Mouse (Mus musculus) heart, adult 18-20 months (tissue): ENCODE measurements around the gene Lztfl1. TPM values are rescaled to one million over a fixed set of nuclear protein-coding genes. Genes with fewer than 3 reads are reported as not detected.
"Not testable (repeated sequence)": the region's sequence is repeated elsewhere in the genome, so short reads cannot be mapped to it uniquely, and the experiment has no call there.

Experiments used
- DNase-seq, 2 experiments: peaks; one replicate each; pipeline ENCODE4 v3.0.0; 2021 to 2022; ENCODE audit warnings: mixed read lengths in 1 of 2
- total RNA-seq, 2 experiments: library from RNA; stranded (reverse); gene quantifications; 2 replicates each; pipeline ENCODE4 v1.2.3; 2021

Gene Lztfl1
- total RNA-seq, 2 experiments from 2014 or later: 35.6 to 35.9 TPM

DNA sequence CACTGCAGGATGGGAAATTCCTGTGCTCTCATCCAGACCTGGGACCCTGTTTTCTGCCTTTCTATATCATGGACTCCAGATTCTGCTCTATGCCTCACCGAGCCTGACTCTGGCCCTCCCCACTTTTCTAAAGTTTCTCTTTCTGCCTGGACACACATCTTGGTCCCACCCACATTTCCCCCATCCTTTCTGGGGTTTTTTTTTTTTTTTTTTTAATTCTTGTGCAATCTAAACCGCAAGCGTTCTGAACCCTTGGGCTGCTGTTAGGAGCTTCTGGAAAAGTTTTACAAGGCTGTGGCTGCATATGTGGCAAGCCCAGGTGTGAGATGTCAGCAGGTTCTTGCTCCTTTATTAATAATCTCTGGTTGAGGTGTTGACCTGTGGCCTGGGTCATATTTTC, 33.8 kb downstream of the Lztfl1 start:
- DNase-seq: no peak

DNA sequence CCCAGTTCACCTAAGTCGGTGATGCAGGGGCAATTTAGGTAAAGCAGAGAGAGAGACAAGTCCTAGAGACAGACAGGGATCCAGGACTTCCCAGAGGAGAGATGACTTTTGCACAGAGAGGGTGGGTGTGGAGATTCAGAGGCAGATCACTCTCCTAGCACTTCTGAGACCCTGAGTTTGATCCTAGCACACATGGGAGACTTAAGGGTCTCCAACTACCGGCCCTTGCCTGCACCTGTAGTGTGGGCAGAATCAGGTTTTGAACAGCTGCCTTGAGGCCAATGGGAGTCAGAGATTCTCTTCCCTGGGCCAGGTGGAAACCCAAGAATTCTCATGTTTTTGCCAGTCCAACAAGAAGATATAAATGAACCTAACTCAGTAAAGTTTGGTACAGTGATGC, 38.3 kb downstream of the Lztfl1 start:
- DNase-seq: no peak

DNA sequence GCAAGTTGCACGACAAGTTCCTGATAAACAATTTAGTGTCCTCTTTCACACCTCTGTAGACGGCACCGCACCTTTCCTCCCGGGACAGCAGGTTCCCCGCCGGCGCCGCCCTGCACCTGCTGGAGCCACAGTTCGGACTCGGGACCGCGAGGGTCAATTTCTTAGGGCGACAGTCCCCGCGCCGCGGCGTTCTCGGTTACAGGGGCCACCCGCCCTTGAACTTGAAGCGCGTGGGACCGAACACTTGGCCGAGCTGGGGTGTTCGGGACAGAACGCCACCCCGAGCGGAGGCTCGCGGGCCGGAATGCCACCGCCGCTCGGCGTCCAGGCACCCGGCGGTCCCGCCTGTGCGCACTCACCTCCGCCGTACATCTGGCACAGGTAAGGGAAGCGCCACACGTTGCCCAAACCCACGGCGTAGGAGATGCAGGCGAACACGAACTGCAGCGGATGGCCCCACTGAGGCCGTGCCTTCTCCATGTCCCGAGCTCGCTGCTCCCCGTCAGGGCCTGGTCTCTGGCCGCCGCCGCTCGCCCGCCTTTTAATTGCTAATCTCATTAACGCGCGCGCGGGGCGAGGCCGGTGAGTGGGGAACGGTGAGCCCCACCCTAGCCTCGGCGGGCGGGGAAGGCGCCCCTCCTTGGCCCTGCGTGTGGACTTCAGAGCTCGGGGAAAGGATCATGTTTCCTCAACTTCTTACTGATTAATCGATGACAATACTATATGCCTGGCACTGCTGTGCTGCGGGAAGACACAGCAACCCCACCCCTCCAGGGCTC, 39.0 kb downstream of the Lztfl1 start, which contains the start of the genes Ccr9 and Slc6a20a:
Gene Ccr9, plus strand, starts transcription at position 113 of the 779 bp plus-strand sequence.
Gene Slc6a20a, minus strand, starts transcription at position 559 of the 779 bp plus-strand sequence.
- DNase-seq: peak in 1 of 2 experiments; percentile 5

DNA sequence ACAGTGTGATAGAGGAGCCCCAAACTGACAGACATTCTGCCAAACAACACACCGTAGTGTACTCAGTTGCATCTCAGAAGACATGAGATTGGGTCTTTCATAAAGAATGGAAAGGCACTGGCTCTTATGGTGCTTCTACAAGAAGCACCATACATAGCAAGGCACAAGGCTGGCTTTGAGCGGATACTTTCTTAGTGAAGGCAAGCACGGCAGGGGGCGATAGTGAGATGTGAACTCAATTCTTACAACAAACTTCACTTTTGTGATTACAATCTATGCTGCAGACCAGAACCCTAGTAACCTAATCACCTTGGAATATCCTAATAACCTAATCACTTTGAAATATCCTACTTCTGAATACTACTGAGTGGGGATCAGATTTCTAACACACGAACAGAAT, 51.9 kb downstream of the Lztfl1 start:
- DNase-seq: peak; percentile 3 to 54

DNA sequence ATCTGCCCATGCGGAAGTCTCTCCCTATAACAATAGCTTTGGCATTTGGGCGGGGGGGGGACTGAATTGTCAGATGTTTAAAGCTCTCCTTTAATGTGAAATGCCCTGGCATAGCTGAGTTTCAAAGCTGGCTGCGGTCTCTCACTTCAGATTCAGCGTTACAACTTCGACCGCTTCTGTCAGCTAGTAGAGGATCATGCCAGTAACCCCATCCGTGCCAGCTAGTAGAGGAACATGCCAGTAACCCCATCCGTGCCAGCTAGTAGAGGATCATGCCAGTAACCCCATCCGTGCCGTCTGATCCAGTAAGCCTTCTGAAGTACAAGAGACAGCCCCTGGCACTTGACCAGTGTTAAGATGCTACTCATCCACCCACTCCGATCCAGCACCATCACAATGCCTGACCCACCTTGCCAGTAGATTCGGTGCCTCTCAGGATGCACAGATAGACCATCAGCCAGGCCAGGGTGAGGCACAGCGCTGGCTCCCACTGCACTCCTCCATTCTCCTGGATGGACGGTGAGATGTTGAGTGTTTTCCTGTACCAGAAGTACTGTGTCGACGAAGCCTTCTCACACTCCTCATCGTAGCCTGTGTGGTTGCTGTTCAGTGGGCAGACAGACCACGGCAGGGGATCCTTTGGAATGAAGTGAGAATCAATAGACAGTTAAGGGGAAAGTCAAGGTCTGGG, 57.4 kb downstream of the Lztfl1 start:
- DNase-seq: not testable (repeated sequence)

DNA sequence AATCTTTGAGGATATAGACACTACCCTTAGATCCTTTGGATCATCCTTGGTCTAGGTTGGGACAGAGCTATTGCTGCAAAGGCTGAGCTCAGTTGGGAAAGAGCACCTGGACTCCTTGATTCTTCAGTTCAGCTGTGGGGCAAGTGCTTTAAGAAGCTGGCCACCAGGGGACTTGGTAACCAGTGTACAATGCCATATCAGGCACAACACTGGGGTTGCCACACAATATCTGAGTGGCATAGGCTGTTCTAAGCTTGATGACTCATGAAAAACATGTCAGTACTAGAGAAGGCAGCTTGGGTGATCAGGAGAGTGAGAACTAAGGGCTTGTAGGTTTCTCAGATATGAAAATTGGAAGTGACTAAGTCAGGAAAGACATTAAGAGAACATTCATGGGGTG, 58.5 kb downstream of the Lztfl1 start:
- no peak for DNase-seq

DNA sequence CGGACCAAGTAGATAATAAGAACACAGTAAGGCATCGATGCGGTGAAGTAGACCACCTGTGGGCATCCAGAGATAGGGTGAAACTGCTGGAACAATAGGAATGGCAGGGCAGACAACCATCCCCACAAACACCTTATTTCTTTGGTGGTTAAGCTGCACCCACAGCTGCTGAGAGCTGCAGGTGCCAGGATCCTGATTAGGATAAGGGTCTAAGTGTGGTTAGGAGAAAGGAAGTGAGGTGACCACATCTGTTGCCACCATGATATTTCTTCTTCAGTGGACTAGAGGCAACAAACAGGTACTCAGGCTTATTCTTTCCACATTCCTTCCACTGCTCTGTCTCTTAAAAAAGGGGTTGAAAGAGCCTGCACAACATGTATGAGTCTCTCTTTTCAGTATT, 60.0 kb downstream of the Lztfl1 start:
- no peak for DNase-seq

DNA sequence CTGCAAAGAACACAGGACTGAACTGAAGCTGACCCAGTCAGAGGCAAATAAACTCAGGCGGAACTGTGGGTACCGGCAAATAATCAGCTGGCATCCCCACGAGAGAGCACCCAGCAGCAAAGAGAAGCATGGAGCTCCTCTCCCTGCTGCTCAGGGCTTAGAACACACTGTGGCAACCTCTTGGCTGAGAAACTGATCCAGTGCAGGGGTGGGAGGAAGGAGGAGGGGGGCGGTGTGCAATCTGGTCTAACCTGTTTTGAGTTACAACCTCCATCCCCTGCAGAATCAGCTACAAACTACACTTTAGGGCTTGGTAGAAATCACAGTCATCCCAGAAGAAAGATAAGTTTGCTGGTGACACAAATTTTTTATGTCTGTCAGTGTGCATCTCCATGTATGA, 66.1 kb downstream of the Lztfl1 start:
- DNase-seq: no peak

DNA sequence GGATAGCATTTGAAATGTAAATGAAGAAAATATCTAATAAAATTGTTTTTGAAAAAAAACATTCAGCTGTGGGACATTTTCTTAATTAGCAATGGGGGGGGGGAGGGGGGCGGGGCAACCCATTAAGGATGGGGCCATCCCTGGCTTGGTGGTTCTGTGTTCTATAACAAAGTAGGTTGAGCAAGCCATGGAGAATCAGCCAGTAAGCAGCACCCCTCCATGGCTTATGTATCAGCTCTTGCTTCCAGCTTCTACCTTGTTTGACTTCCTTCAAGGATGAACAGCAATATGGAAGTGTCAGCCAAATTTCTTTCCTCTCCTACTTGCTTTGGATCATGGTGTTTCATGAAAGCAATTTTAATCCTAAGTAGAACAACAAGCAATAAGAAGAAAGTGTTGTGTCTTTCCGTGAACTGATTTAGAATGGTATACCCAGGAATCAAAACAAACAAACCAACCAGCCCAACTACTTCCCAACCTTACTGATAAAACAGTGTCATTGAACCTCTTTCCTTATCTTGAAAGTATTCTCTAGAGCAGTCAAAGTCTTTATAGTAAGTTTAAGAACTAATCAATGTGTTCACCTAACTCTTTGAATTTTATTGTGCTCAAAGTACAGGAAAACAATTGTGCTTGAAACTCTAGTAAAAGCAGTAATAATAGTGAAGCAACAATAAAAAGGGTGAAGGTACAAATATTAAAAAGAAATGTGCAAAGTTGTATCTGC, 67.5 kb downstream of the Lztfl1 start:
- DNase-seq: no peak

Other genes with a start within 250 kb of the Lztfl1 start
- gene Limd1, start 239.0 kb downstream of the Lztfl1 start, total RNA-seq: 10 to 100 TPM; 32.8 to 37.1 TPM
- gene Sacm1l, start 187.9 kb downstream of the Lztfl1 start, total RNA-seq: 10 to 100 TPM; 35.2 to 35.4 TPM
- not detected for gene Slc6a20b, start 85.1 kb downstream of the Lztfl1 start, total RNA-seq
- under 1 TPM in 1 of 2 experiments, not detected in 1; 0.33 TPM for gene Ccr9, start 39.3 kb downstream of the Lztfl1 start, total RNA-seq
- not detected for gene Slc6a20a, start 38.8 kb downstream of the Lztfl1 start, total RNA-seq
- gene Cxcr6, start 88.8 kb upstream of the Lztfl1 start, total RNA-seq: under 1 TPM; 0.17 to 0.39 TPM
- gene Fyco1, start 134.2 kb upstream of the Lztfl1 start, total RNA-seq: 100 to 1,000 TPM; 257 TPM
- gene Xcr1, start 144.3 kb upstream of the Lztfl1 start, total RNA-seq: under 1 TPM in 1 of 2 experiments, not detected in 1; 0.13 TPM